In genomic region chr11:88675526-88676353, GRCm38 (mm10) we compare ENCODE assay signal across 11 mouse cellular contexts. TPM values are rescaled to one million over a fixed set of nuclear protein-coding genes. Genes with fewer than 3 reads are reported as not detected.
DNase-seq lines count a peak whose midpoint lies in the region; ATAC-seq and TF ChIP-seq lines count a peak whose summit lies in the region.
"Had no signal": no experiment of that assay in that cellular context is flagged by ENCODE, and none has a peak within 500 bp of the region (broad histone marks: within the 10 kb centered on the region; RNA-seq: fewer than 3 reads in every experiment).

No protein-coding gene starts in this region.

- H3K9me3 ChIP-seq in embryonic facial prominence, embryonic 14.5 days (ENCODE audit: control insufficient read depth, low read length) = no peaks in the 10 kb centered on the region
- no peaks in the 10 kb centered on the region for H3K9me3 ChIP-seq in liver, embryonic 15.5 days (replicated peaks)
- H3K9me3 ChIP-seq: lung, embryonic 15.5 days had no signal

- H3K27ac ChIP-seq in gastrocnemius, adult 2 months = peak overlapping the region; percentile 61
- no peak overlapping the region for H3K27ac ChIP-seq in embryonic facial prominence, embryonic 14.5 days (replicated peaks; ENCODE audit: low read depth, low read length)
- H3K27ac ChIP-seq in liver, embryonic 15.5 days (replicated peaks) = 0 out of 2 replicates have a peak overlapping the region, but pooled peaks have one; percentile 24
- H3K27ac ChIP-seq: lung, embryonic 15.5 days had no signal

- H3K4me1 ChIP-seq in embryonic facial prominence, embryonic 14.5 days (ENCODE audit: control insufficient read depth, insufficient read depth, low read length) = no peaks in the 10 kb centered on the region
- H3K4me1 ChIP-seq in liver, embryonic 15.5 days (replicated peaks) = peaks cover 20% of the 10 kb centered on the region

- DNase-seq in gastrocnemius, adult 2 months = peak; percentile 41
- no peak for DNase-seq in gastrocnemius, postnatal 10 days
- DNase-seq in kidney, postnatal 10 days = peak; percentile 45
- no peak for DNase-seq in kidney, postnatal 4 days
- DNase-seq in embryonic facial prominence, embryonic 14.5 days (ENCODE audit: low spot score) = no peak
- no peak for DNase-seq in T-cell, adult 2 months (ENCODE audit: low spot score)
- no peak for DNase-seq in left cerebral cortex, adult 11 months (ENCODE audit: low spot score)

- ATAC-seq in embryonic facial prominence, embryonic 14.5 days (ENCODE audit: low read depth) = peak; percentile 51; the same call in 1 of the 2 replicates
- peak; percentile 34; the same call in 1 of the 2 replicates for ATAC-seq in liver, embryonic 15.5 days (ENCODE audit: insufficient read depth)
- ATAC-seq: CD4-positive, CD25-positive, alpha-beta regulatory T cell, adult 4 months had no signal

- H3K27me3 ChIP-seq in embryonic facial prominence, embryonic 14.5 days (replicated peaks; ENCODE audit: control insufficient read depth, insufficient read depth, low read length) = no peaks in the 10 kb centered on the region
- H3K27me3 ChIP-seq in liver, embryonic 15.5 days = no peaks in the 10 kb centered on the region
- H3K27me3 ChIP-seq: lung, embryonic 15.5 days had no signal

- TF ChIP-seq CTCF in gastrocnemius, adult 2 months (IDR thresholded peaks at IDR 0.05) = no peak

- 81% methylated on average over 18 of the region's 18 CpGs for WGBS in embryonic facial prominence, embryonic 14.5 days
- WGBS in liver, embryonic 15.5 days (ENCODE audit: insufficient replicate concordance) = 67% methylated on average over 18 of the region's 18 CpGs

- H3K36me3 ChIP-seq in embryonic facial prominence, embryonic 14.5 days (ENCODE audit: control insufficient read depth, insufficient read depth, low read length) = peaks cover 46% of the 10 kb centered on the region
- peaks cover 18% of the 10 kb centered on the region; the same call in 1 of the 2 replicates for H3K36me3 ChIP-seq in liver, embryonic 15.5 days (replicated peaks)

- H3K4me3 ChIP-seq in gastrocnemius, adult 2 months = no peak overlapping the region
- no peak overlapping the region for H3K4me3 ChIP-seq in embryonic facial prominence, embryonic 14.5 days (ENCODE audit: low read depth, low read length)
- no peak overlapping the region for H3K4me3 ChIP-seq in liver, embryonic 15.5 days (replicated peaks)
- H3K4me3 ChIP-seq: lung, embryonic 15.5 days; myocyte had no signal

- intact Hi-C loops in gastrocnemius, adult 2 months (cut with DNase I) = no loop called here

- no peak overlapping the region for H3K4me2 ChIP-seq in embryonic facial prominence, embryonic 14.5 days (ENCODE audit: low read depth, low read length)
- H3K4me2 ChIP-seq in liver, embryonic 15.5 days = no peak overlapping the region
- H3K4me2 ChIP-seq: lung, embryonic 15.5 days had no signal

- H3K9ac ChIP-seq in embryonic facial prominence, embryonic 14.5 days (ENCODE audit: low read depth, low read length) = no peak overlapping the region
- no peak overlapping the region for H3K9ac ChIP-seq in liver, embryonic 15.5 days
- H3K9ac ChIP-seq: lung, embryonic 15.5 days had no signal

RNA-seq across cellular contexts. Expression of gene Msi2, which starts 42.6 kb away (rescaled TPM):
- total RNA-seq in gastrocnemius, adult 2 months (2021) = 100 to 1,000 TPM; 169 to 193 TPM
- total RNA-seq in gastrocnemius, postnatal 10 days (2021) = 100 to 1,000 TPM; 186 to 195 TPM
- polyA plus RNA-seq in embryonic facial prominence, embryonic 14.5 days (2014; fragmentation: Nextera tagmentation; extraction: Ambion mirVana) = 15.2 and 15.9 TPM in 2 replicates
- polyA plus RNA-seq in liver, embryonic 15.5 days (2015; fragmentation: Nextera tagmentation; extraction: Ambion mirVana) = 2.9 and 3.1 TPM in 2 replicates

Comparison
In these comparisons a context has a peak if more than half of its experiments do, and no peak if none do; other contexts are left out.
1. DNase-seq: peak in gastrocnemius, adult 2 months (single experiment) and kidney, postnatal 10 days (single experiment); none in gastrocnemius, postnatal 10 days (single experiment), kidney, postnatal 4 days (0 of 2), embryonic facial prominence, embryonic 14.5 days (single experiment), T-cell, adult 2 months (single experiment) and left cerebral cortex, adult 11 months (single experiment).